Mouse (Mus musculus): ENCODE data around the gene Agmat. TPM values are rescaled to one million over a fixed set of nuclear protein-coding genes. Genes with fewer than 3 reads are reported as not detected.
"Not testable (repeated sequence)": the region's sequence is repeated elsewhere in the genome, so short reads cannot be mapped to it uniquely, and the experiment has no call there.

Gene Agmat
- total RNA-seq, 2 experiments from 2014 or later, result not detected

- no peak for DNase-seq
- intact Hi-C loops (cut with DNase I), result no loop called here
Measured at GRCm38 (mm10) chr4:141769501-141770160, 23.2 kb downstream of the Agmat start.

DNA sequence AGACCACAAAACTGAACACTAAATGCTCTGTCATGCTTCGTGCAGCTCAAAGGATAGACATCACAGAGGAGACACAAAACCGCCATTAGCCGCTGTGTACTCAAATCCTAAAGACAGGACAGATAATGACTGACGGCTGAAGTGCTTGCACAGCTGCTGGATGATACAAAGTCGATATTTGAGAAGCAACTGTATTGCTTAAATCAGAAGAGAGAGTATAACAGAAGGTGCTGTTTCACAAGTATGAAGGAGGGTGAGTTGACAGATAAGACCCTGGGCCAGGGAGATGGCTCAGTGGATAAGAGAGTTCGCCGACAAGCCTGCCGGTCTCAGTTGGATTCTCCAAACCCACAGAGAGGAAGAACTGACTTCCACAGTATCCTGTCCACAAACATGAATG is 25.4 kb downstream of the Agmat start:
- no peak for DNase-seq
- intact Hi-C loops (cut with DNase I), result no loop called here

GRCm38 (mm10) chr4:141773019-141773418 is 26.5 kb downstream of the Agmat start:
- DNase-seq; intact Hi-C loops (cut with DNase I): not testable (repeated sequence)

GRCm38 (mm10) chr4:141779828-141780227 is 33.4 kb downstream of the Agmat start:
- DNase-seq, result no peak
- intact Hi-C loops (cut with DNase I), result loop anchor here (2.0 kb wide), 1 partner anchor 63 kb away; no protein-coding TSS in a partner anchor

DNA sequence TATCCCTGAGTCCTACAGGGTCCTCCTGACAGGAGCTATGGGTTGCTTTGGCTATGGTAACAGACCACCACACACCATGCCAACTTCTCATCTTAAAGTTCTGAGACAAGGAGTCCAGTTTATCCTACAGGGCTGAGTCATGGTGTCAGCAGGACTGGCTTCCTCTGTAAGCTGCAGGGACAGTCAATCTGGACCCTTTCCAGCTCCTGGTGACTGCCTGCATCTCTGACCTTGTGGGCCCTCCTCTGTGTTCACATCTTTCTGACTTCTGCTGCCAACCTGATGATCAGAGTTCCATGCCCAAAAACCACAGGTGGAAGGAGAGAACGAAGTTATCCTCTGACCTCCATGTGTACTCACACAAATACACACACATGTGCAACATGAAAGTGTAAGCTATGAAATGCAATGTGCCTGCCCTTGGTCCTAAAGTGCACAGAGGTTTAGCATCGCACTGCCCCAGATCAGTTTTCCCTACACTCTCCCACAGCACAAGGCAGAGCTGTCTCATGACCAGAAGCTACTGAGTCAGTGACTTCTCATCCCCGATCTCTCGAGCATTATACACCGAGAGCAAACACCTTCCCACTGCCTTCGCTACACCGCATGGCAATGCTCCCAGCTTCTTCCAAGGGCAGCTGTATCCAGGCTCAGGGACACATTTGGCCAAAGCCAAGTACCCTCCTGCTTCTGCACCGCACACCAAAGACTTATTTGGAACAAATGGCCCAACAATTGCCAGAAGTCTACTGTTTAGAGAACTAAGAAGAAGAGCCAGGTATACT is 34.9 kb downstream of the Agmat start:
- intact Hi-C loops (cut with DNase I), result loop anchor here (2.0 kb wide), 1 partner anchor 65 kb away; no protein-coding TSS in a partner anchor
- no peak for DNase-seq

GRCm38 (mm10) chr4:141784835-141785234 is 38.4 kb downstream of the Agmat start:
- no peak for DNase-seq
- intact Hi-C loops (cut with DNase I), result no loop called here

GRCm38 (mm10) chr4:141786141-141786540 is 39.7 kb downstream of the Agmat start:
- intact Hi-C loops (cut with DNase I), result no loop called here
- no peak for DNase-seq

DNA sequence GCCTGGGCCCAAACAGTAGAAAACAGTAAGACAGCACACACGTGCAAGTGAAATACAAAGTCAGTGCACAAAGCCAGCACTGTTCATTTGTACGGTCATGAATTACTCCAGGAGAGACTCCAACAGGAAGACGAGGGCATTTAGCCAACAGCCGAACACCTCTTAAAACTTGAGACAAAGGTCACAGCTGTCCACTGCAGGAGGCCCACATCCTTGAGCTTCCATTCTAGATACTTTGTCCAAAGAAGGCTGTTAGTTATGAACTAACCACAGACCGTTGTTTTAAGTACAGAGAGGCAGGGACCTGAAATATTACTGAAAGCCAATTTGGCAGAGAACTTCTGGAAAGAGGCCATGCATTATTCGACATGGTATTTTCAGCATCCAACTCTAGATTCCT is 40.6 kb downstream of the Agmat start:
- no peak for DNase-seq
- intact Hi-C loops (cut with DNase I), result no loop called here

DNA sequence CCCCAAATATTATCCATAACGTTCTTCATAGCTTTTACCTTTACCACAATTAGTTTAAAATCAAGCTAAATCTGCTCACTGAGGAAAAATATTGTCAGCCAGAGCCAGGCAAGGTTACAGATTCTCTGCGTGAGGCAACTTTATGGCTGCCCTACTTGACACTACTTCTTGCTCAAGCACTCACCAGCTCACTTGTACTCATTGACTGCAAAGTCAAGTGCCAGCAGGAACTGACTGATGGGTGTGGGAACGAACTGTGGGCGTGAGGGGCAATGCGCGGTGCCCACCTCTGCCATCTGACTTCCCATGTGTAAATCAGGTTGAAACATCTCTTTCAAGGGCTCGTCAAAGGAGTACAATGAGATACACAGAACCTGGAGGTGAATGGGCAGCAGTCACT is 41.0 kb downstream of the Agmat start:
- DNase-seq, result no peak
- intact Hi-C loops (cut with DNase I), result no loop called here

GRCm38 (mm10) chr4:141789564-141790218 is 43.2 kb downstream of the Agmat start:
- intact Hi-C loops (cut with DNase I), result no loop called here
- no peak for DNase-seq

DNA sequence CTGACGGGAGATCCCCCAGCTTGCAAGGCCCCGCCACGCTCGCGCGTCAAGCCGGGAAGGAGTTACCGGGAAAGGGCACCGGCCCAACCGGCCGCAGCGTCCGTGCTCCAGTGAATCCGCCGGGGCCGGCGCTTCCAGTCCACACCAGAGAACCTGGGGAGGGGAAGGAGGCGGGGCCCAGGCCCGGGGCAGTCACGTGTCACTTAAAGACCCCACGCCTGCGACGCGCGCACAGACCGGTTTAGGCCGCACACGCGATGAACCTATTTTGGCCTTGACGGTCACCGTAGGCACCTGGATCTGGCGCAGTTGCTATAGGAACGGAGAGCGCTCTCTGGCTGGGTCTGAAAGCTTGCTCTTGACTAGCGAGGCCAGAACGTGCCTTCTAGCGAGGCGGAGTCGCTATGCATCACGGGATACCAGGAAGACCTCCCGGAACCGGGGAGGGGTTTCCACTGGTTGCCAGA is 44.1 kb downstream of the Agmat start, which contains the start of gene Dnajc16:
Dnajc16 (minus strand) TSS at position 408 of the 467 bp plus-strand sequence.
- peak; percentile 97 for DNase-seq
- intact Hi-C loops (cut with DNase I), result no loop called here

GRCm38 (mm10) chr4:141791486-141791885 is 45.0 kb downstream of the Agmat start:
- DNase-seq, result no peak
- intact Hi-C loops (cut with DNase I), result no loop called here

GRCm38 (mm10) chr4:141791951-141792350 is 45.5 kb downstream of the Agmat start:
- intact Hi-C loops (cut with DNase I), result no loop called here
- DNase-seq, result no peak

GRCm38 (mm10) chr4:141792554-141793281 is 46.2 kb downstream of the Agmat start:
- intact Hi-C loops (cut with DNase I), result no loop called here
- no peak for DNase-seq

DNA sequence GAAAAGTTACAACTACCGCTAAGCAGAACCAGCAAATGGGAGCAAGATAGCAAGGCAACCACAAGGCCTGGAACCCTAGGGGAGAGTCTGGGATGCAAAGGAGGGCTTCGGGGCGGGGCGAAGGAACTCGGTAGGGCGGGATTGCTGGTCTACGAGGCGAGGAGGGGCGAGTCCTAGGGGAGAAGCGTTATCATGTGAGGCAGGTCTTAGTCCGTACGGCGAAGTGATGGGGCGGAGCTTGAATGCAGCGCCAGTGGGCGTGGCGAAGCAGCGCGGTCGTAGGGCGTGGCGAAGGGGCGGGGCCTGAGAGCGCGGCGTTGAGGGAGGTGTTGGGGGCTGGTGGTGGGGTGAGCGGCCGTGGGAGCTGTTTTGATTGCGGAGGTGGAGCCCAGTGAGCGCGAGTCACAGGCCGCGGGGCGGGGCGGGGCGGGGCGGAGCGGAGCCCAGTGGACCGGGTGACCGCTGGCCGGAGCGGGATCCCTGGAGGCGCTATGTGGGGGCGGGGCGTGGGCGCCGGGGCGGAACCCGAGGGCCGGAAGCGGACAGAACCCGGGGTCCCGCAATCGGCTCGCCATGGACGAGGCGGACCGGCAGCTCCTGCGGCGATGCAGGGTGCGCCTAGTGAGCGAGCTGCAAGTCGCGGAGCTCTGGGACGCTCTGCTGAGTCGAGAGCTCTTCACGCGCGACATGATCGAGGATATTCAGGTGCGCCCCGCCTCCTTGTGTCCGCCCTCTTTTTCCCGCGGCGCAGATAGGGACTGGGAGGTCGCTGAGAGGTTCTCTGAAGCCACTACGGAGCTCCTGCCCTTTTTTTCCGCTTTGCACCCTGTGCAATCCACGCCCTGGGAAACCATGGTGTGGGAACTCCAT is 47.0 kb downstream of the Agmat start, which contains the start of gene Casp9:
Casp9 (plus strand) TSS at position 331 of the 870 bp plus-strand sequence.
- intact Hi-C loops (cut with DNase I), result no loop called here

GRCm38 (mm10) chr4:141794152-141794535 is 47.7 kb downstream of the Agmat start:
- intact Hi-C loops (cut with DNase I), result no loop called here
- no peak for DNase-seq

More for the DNA sequence above, 47.0 kb downstream of the Agmat start, which contains the start of gene Casp9:
- DNase-seq, result peak; percentile 97

DNA sequence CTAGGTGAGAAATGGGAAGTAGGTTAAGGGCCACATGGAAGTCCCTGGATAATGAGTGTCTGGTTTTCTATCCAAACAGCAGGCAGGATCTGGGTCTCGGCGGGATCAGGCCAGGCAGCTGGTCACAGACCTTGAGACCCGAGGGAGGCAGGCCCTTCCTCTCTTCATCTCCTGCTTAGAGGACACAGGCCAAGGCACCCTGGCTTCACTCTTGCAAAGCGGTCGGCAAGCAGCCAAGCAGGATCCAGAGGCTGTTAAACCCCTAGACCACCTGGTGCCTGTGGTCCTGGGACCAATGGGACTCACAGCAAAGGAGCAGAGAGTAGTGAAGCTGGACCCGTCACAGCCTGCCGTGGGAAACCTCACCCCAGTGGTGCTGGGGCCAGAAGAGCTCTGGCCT is 49.9 kb downstream of the Agmat start:
- intact Hi-C loops (cut with DNase I), result no loop called here
- DNase-seq, result no peak

DNA sequence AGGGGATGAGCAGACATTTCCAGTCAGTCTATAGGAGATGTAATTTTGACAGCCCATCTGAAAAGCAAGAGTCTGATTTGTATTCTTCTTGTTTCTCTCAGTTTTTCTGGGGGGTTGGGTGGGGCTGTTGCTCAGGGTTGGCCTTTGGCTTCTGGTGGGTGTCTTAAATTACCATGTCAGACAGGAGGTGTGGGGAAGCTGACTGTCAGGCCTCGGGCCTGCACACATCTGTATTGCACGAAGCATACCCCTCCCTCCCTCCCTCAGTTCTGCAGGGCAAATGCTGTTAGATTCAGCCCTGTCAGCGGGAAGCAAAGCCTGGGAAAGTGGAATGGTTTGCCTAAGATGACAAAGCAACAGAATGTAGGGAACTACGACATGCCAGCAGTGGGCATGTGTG is 50.5 kb downstream of the Agmat start:
- intact Hi-C loops (cut with DNase I), result no loop called here
- DNase-seq, result no peak

- no peak for DNase-seq
- intact Hi-C loops (cut with DNase I), result no loop called here
Measured at GRCm38 (mm10) chr4:141797545-141797944, 51.1 kb downstream of the Agmat start.

DNA sequence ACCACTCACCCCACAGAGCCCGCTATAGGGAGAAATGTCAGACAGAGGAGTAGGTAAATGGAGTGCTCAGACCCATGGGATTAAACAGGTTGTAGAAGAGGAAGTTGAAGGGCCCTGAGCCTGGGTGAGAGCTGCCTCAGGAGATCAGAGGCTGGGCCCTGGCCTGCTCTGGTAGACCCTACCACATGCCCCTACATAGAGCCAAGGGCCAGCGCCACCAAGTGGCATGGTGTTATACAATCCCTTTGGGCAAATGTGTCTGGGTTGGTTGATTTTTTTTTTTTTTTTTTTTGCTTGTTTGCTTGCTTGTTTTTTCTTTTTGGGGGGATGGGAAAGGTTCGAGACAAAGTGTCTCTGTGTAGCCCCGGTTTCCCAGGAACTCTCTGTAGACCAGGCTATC is 57.6 kb downstream of the Agmat start:
- no peak for DNase-seq
- intact Hi-C loops (cut with DNase I), result no loop called here

Measured in left cerebral cortex, postnatal 4 days (tissue).